Mouse (Mus musculus) gastrocnemius, adult 2 months (tissue): Measurements from ENCODE around the gene Ankrd53. TPM values are rescaled to one million over a fixed set of nuclear protein-coding genes. Genes with fewer than 3 reads are reported as not detected.

Source experiments
- DNase-seq: peaks from one replicate; pipeline ENCODE4 v3.0.0; 2022
- H3K27ac ChIP-seq: fragments of 200-600 bp; 2 replicates; pipeline ENCODE4 v1.8.1; 2022; ENCODE audit warnings: mild to moderate bottlenecking
- H3K4me3 ChIP-seq: fragments of 200-600 bp; 2 replicates; pipeline ENCODE4 v1.8.1; 2022; ENCODE audit warnings: mild to moderate bottlenecking, moderate library complexity
- CTCF ChIP-seq: fragments of 200-600 bp; IDR thresholded peaks from 2 replicates; pipeline ENCODE4 v1.8.1; 2022; ENCODE audit warnings: antibody characterized with exemption, mild to moderate bottlenecking, moderate library complexity
- intact Hi-C: fragments of 180-260 bp; cut with DNase I; formaldehyde crosslinking; loops from one replicate; pipeline ENCODE4 v1.15.1; 2025
- long read RNA-seq, 2 experiments: library from polyadenylated mRNA; stranded (forward); transcript quantifications; one replicate each; pipeline ENCODE4 v2.0.0; 2021
- total RNA-seq, 2 experiments: library from RNA; stranded (reverse); gene quantifications; 2 replicates each; pipeline ENCODE4 v1.2.3; 2021

The Ankrd53 gene
- total RNA-seq = not detected
- long read RNA-seq, experiment 1 = 0 reads
- long read RNA-seq, experiment 2 = 0 reads

- intact Hi-C loops = no loop called here
- DNase-seq = no peak
- H3K27ac ChIP-seq = peak within 1 kb of the TSS; percentile 5; the same call in 1 of the 2 replicates
- H3K4me3 ChIP-seq = peak within 1 kb of the TSS; percentile 64
- TF ChIP-seq CTCF = no peak
Observed at GRCm38 (mm10) chr6:83762344-83762743, at the start of gene Ankrd53. Gene Ankrd53 (plus strand): TSS chr6:83762644.

- Histone ChIP-seq H3K27ac (no peak overlapping the region), H3K4me3 (no peak overlapping the region)
- no peak for DNase-seq
- no peak for TF ChIP-seq CTCF
- intact Hi-C loops = no loop called here
Observed at GRCm38 (mm10) chr6:83713271-83714136, 48.9 kb upstream of the Ankrd53 start.

GRCm38 (mm10) chr6:83714221-83715123 lies 48.0 kb upstream of the Ankrd53 start:
- Histone ChIP-seq H3K27ac (no peak overlapping the region), H3K4me3 (no peak overlapping the region)
- intact Hi-C loops = no loop called here
- peak; percentile 33 for DNase-seq
- no peak for TF ChIP-seq CTCF

GRCm38 (mm10) chr6:83715461-83716196 lies 46.8 kb upstream of the Ankrd53 start:
- H3K4me3 ChIP-seq = no peak overlapping the region

GRCm38 (mm10) chr6:83717026-83717425 lies 45.4 kb upstream of the Ankrd53 start:
- intact Hi-C loops = no loop called here
- H3K4me3 ChIP-seq = no peak overlapping the region
- TF ChIP-seq CTCF = no peak
- H3K27ac ChIP-seq = no peak overlapping the region
- no peak for DNase-seq

More at GRCm38 (mm10) chr6:83715461-83716196, 46.8 kb upstream of the Ankrd53 start:
- intact Hi-C loops = no loop called here
- DNase-seq = no peak
- no peak for TF ChIP-seq CTCF
- no peak overlapping the region for H3K27ac ChIP-seq

- intact Hi-C loops = no loop called here
- no peak overlapping the region for H3K27ac ChIP-seq
- H3K4me3 ChIP-seq = no peak overlapping the region
- no peak for TF ChIP-seq CTCF
- DNase-seq = no peak
Observed at GRCm38 (mm10) chr6:83722526-83722925, 39.9 kb upstream of the Ankrd53 start.

GRCm38 (mm10) chr6:83727178-83727577 lies 35.3 kb upstream of the Ankrd53 start:
- intact Hi-C loops = no loop called here
- TF ChIP-seq CTCF = peak; percentile 37; the same call in 1 of the 2 replicates
- DNase-seq = no peak
- no peak overlapping the region for H3K4me3 ChIP-seq
- no peak overlapping the region for H3K27ac ChIP-seq

GRCm38 (mm10) chr6:83728488-83728887 lies 34.0 kb upstream of the Ankrd53 start:
- Histone ChIP-seq H3K4me3 (no peak overlapping the region), H3K27ac (no peak overlapping the region)
- DNase-seq = no peak
- intact Hi-C loops = no loop called here
- peak; percentile 62 for TF ChIP-seq CTCF

GRCm38 (mm10) chr6:83729350-83729970 lies 33.0 kb upstream of the Ankrd53 start:
- DNase-seq = no peak
- intact Hi-C loops = no loop called here
- no peak for TF ChIP-seq CTCF

GRCm38 (mm10) chr6:83731128-83731527 lies 31.3 kb upstream of the Ankrd53 start:
- intact Hi-C loops = loop anchor here (1.0 kb wide), 1 partner anchor 37 kb away; no protein-coding TSS in a partner anchor
- peak; percentile 82 for DNase-seq
- no peak overlapping the region for H3K27ac ChIP-seq
- H3K4me3 ChIP-seq = no peak overlapping the region
- TF ChIP-seq CTCF = peak; percentile 86

More at GRCm38 (mm10) chr6:83729350-83729970, 33.0 kb upstream of the Ankrd53 start:
- H3K4me3 ChIP-seq = no peak overlapping the region
- H3K27ac ChIP-seq = no peak overlapping the region

- intact Hi-C loops = no loop called here
- no peak for DNase-seq
- no peak overlapping the region for H3K4me3 ChIP-seq
- H3K27ac ChIP-seq = no peak overlapping the region
- TF ChIP-seq CTCF = no peak
Observed at GRCm38 (mm10) chr6:83737311-83737710, 25.1 kb upstream of the Ankrd53 start.

GRCm38 (mm10) chr6:83738596-83738995 lies 23.8 kb upstream of the Ankrd53 start:
- TF ChIP-seq CTCF = no peak
- DNase-seq = no peak
- H3K4me3 ChIP-seq = no peak overlapping the region
- H3K27ac ChIP-seq = no peak overlapping the region
- intact Hi-C loops = no loop called here
